Mouse (Mus musculus): ENCODE measurements around the gene Gnaq.

DNA sequence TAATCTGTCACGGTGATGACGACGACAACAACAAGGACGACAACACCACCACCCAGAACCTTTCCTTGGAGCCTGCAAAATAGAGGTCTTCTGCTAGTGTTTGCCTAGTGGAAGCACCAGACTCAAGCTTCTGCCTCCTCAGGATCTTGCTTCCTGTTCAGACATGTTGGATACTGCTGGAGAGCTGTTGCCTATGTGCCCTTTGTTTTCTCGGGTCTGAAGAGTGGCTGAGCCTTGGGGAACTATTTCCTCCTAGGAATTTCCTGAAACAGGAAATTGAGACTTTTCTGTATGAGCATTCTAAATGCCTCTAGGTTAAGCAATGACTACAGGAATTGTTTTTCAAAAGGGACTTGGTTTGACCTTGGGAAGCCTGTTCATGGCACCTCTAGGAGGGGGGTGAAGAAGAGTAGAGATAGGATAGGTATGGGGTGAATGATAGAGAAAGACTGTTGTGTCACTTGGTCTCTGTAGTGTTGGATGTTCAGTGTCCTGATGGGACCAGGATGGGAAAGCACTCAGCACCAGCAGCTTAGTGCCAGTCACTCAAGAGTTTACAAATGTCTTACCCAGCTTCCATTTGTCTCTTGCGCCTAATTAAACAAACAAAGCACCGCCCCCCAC, 49.3 kb downstream of the Gnaq start:
- no peak for TF ChIP-seq GATA1 (IDR thresholded peaks at IDR 0.05; ENCODE audit: borderline replicate concordance, low read length)
- TF ChIP-seq FLI1 (IDR thresholded peaks at IDR 0.05; ENCODE audit: low read length) = no peak
